Mouse (Mus musculus) left cerebral cortex, adult 2 months (tissue): ENCODE data around the gene Gsap. TPM values are rescaled to one million over a fixed set of nuclear protein-coding genes. Genes with fewer than 3 reads are reported as not detected.

Experiments
- DNase-seq, 2 experiments: peaks; one replicate each; pipeline ENCODE4 v3.0.0; 2021 to 2022; ENCODE audit warnings: low spot score in 2 of 2, mixed read lengths in 1 of 2; ENCODE audit errors: extremely low spot score in 1 of 2
- H3K27ac ChIP-seq: fragments of 200-600 bp; 2 replicates; pipeline ENCODE4 v1.8.1; 2022
- H3K4me3 ChIP-seq: fragments of 200-600 bp; 2 replicates; pipeline ENCODE4 v1.8.1; 2022
- CTCF ChIP-seq: fragments of 200-600 bp; IDR thresholded peaks from 2 replicates; pipeline ENCODE4 v1.8.1; 2022; ENCODE audit warnings: antibody characterized with exemption, mild to moderate bottlenecking, moderate library complexity
- intact Hi-C: fragments of 180-260 bp; cut with DNase I; formaldehyde crosslinking; loops from one replicate; pipeline ENCODE4 v1.15.1; 2025
- total RNA-seq, 2 experiments: library from RNA; stranded (reverse); gene quantifications; 2 replicates each; pipeline ENCODE4 v1.2.3; 2021

Gsap gene
- total RNA-seq, 2 experiments from 2014 or later, result 4.6 to 6.4 TPM

DNA sequence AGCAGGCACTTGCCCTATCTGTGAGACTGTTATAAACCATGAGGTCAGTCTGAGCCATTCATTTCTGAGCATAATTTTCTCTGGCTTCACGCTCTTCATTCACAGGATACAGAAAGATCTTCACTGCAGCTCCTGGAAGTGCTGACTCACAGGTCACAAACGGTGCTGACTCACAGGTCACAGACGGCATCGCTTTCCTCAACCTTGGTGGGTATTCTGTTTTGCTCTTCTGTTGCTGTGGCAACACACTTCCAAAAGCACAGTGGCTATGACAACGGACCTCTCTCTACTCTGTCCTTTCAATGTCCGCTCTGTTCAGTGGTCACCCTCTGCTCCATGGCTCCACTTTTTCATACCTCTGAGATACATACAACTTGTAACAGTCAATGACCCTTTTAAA lies 60.7 kb downstream of the Gsap start:
- Histone ChIP-seq H3K27ac (no peak overlapping the region), H3K4me3 (no peak overlapping the region)
- no peak for DNase-seq
- TF ChIP-seq CTCF, result no peak
- intact Hi-C loops, result loop anchor here (5.0 kb wide), 1 partner anchor 194 kb away; no protein-coding TSS in a partner anchor

DNA sequence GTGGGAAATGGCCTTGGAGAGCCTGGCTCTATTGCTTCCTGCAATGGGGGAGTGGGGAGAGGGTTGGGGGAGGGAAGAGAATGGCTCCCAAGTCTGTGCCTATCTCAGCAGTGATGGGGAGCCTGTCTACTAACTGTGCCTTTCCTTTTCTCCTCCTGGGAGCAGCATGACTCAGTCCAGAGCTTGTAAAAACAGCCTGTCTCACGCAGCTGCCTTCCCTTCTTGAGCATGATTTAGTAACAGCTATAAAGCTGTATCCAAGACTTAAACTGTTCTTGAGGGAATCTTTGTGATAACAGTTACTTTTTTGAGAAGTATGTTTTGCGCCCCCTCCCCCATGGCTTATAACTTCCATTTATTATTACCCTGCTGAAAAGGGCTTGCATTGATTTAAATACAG lies 61.9 kb downstream of the Gsap start:
- peak in 1 of 2 experiments; percentile 20 for DNase-seq
- Histone ChIP-seq H3K4me3 (no peak overlapping the region), H3K27ac (no peak overlapping the region; the same call in 1 of the 2 replicates)
- intact Hi-C loops, result loop anchor here (5.0 kb wide), 1 partner anchor 196 kb away; no protein-coding TSS in a partner anchor
- TF ChIP-seq CTCF, result no peak

DNA sequence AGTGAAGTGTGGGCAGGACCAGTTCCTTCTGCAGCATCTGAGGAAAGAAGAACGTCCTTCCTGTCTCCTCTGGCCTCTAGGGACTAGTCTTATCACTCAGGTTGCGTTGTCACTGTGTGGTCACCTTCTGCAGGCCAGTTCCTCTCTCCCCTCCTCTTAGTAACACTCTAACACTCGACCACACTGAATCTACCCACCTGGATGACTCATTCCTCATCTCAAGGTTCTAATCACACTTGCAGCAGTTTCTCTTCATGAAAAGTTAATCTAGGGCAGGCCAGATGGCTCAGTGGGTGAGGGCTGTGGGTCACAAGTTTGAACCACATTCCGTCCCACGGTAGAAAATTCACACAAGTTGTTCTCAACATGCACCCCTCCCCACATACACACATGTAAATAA lies 62.8 kb downstream of the Gsap start:
- intact Hi-C loops, result loop anchor here (5.0 kb wide), 1 partner anchor 197 kb away; no protein-coding TSS in a partner anchor
- Histone ChIP-seq H3K4me3 (no peak overlapping the region), H3K27ac (no peak overlapping the region)
- TF ChIP-seq CTCF, result no peak
- no peak for DNase-seq

DNA sequence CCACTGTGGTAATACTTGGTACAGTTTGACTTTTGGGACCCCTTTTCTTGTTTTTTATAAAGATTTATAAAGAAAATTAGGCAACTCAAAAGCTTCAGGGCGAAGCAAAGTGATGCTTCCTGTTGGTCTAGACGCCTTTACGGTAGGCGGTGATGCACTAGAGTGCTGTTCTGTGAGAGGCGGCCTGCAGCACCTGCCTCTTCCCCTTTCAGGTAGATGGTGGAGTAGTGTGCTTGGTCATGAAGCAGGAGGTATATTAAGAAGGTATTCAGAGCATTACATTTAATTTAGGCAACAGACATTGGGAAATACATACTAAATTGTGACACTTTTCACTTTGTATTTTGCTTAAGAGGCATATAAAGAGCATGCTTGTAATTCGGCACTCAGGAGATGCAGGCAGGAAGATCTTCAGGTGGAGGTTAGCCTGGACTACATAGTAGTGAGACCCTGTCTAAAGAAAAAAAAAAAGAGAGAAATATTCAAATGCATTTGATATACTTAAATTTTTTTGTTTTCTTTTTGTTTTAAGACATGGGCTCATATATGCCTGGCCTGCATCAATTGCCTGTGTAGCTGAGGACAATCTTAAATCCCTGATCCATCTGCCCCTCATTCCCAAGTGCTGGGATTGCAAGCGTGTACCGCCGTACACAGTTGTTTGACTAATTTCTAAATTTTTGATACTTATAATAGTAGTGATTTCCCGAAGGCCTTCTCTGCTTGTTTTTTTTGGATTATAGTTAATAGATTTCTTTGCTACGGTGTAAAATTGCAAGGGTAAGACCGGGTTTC lies 68.9 kb downstream of the Gsap start:
- Histone ChIP-seq H3K4me3 (no peak overlapping the region), H3K27ac (no peak overlapping the region)
- no peak for DNase-seq
- TF ChIP-seq CTCF, result no peak
- intact Hi-C loops, result no loop called here

DNA sequence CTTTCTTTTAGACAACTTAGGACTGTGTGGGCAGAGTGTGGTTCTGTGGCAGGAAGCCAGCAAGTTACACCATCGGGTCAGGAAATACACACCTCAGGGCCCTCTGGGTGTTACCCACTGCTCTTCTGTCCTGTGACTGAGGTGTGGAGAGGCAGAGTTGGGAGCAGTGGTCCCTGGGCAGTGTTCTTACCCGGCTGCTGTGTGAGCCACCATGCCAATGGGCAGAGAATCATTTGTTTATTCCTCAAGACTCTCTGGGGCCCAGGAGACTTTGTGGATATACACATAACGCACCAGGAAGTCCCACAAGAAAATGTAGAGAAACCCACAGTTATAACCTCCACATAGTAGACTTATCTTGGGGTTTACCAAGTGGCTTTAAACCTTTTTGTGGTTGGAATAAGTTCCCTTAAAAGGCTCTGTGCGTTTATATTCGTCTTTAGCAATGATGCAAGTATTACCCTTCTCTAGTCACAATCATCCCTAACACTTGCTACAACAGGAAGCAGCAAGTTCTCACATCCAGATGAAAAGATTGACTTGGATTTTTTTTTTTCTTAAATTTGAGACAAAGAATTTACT lies 69.6 kb downstream of the Gsap start:
- TF ChIP-seq CTCF, result no peak

DNA sequence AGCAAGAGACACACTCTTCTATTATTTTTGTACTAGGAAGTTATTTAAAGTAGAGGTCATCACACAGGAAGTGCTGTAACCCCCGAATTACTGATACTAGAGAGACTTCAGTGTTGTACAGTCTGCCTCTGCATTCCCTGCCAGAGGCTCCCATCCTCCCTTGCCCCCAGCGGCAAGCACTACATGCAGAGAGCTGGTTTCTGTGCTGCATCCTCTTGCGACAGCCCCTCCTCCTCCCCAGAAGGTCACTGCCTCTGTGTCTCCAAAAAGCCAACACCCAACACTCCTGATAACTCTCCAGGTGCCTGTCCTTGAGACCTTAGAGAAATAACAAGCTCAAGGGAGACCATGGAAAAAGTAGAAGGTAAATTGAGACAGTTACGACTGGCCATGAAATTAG lies 71.1 kb downstream of the Gsap start:
- intact Hi-C loops, result no loop called here
- no peak for TF ChIP-seq CTCF
- no peak for DNase-seq

More for the DNA sequence above, 69.6 kb downstream of the Gsap start:
- no peak for DNase-seq
- Histone ChIP-seq H3K27ac (no peak overlapping the region), H3K4me3 (no peak overlapping the region)
- intact Hi-C loops, result no loop called here

DNA sequence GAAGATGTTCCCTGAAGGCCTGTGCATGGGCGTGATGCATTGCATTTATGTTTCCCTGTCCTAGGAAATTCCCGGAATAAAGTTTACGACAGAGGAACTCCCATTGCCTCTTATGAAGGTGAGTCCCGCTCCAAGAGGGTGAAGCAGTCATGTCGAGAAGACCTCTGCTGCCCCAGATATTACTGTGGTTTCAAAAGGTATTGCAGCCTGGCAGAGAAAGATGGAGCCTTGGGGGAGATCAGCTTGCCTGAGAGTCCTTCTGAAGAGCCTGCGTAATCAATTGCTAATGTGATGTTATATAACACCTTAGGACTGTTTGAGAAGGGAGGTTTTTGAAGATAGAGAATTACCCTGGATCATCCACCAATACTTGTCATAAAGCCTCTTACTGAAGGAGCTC lies 71.8 kb downstream of the Gsap start:
- TF ChIP-seq CTCF, result peak; percentile 37
- no peak for DNase-seq
- intact Hi-C loops, result no loop called here
- no peak overlapping the region for H3K4me3 ChIP-seq
- no peak overlapping the region for H3K27ac ChIP-seq

More for the DNA sequence above, 71.1 kb downstream of the Gsap start:
- no peak overlapping the region for H3K4me3 ChIP-seq
- no peak overlapping the region for H3K27ac ChIP-seq

DNA sequence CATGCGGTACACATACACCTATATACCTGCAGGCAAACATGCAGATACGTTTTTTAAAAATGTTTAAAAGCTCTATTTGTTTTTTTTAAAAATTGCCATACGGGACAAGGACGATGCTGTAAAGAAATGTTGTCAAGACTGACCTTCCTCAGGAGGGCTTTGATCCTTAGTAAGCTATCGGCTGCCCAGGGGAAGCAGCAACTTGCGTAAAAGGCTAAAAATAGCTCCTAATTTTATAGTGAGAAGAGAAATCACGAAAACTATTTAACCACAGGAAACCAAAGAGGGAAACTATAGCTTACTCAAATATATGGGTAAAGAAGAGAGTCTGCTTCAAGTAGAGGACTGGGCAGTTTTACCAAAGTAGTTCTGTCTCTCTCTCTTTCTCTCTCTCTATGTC lies 74.7 kb downstream of the Gsap start:
- DNase-seq, result no peak
- Histone ChIP-seq H3K27ac (no peak overlapping the region), H3K4me3 (no peak overlapping the region)
- intact Hi-C loops, result loop anchor here (5.0 to 10.0 kb wide), 2 partner anchors 203 to 474 kb away; partner anchors contain the start of genes Pmpcb and Ptpn12
- no peak for TF ChIP-seq CTCF

DNA sequence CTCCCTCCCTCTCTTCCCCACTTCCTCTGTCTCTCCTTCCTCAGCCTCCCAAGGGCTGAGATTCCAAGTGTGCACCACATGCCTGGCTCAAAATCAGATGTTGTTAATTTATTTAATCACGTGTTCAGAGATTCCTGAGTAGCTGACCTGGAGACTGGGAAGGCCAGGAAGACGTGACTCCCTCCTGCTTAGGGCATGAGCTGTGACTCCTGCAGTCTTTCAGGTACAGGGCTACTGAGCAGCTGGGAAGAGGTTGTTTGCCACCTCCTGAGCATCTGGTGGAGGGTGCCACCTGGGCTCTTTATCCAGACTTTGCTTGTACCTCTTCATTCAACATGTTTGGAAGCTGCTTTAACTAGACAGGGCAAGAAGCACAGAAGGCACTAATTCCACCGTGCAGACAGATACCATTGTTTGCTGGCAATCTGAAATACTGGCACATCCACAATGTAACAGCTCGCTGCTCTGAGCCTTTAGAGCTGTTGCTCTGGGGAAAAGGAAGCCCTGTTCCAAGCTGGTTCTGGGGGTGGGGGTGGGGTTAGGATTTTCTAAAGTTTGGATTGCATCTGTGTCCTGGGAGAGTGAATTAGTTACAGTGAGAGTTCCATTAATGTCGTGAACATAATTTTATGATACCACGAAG lies 75.3 kb downstream of the Gsap start:
- no peak overlapping the region for H3K4me3 ChIP-seq
- intact Hi-C loops, result loop anchor here (5.0 to 10.0 kb wide), 2 partner anchors 204 to 473 kb away; partner anchors contain the start of genes Pmpcb and Ptpn12
- TF ChIP-seq CTCF, result no peak
- DNase-seq, result no peak
- no peak overlapping the region for H3K27ac ChIP-seq

DNA sequence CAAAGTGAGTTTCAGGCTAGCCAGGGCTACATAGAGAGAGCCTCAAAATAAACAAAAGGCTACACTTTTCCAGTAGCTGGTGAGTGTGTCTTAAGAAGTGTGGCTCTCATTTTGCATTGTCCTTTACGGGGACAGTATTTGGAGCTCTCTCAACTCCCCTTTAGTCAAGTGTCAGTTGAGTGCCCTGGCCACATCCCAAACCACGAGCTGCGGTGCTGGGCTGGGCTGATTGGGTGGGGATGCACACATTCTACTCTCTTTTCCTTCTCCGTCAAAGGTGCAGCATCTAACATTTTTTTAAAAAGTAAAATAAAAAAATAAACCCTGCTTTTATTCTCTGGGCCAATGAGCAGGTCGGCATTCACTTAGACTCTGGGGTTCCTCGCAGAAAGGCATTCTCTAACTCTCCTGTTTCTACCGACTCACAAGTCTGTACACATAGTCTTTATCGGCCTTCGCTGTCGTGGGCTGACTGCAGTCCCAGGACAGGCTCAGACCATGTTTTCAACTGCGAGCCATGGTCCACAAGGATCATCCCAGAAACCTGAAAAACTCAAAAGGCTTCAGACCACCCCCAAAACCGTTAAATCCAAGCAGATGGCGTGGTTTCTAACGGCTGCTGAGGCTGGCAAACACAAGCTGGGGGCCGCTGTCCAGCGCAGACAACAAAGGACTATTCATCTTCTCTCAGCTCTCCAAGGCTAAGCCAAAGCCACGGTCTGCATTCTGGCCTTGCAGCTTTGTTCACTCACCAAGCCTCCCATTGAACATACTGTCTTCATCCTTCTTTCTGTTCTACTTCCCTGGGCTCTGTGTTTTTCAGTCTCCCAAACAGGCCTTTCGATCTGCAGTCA lies 77.4 kb downstream of the Gsap start:
- intact Hi-C loops, result loop anchor here (2.0 to 10.0 kb wide), 4 partner anchors 161 to 471 kb away; partner anchors contain the start of genes Ccdc146, Fam185a, Pmpcb and Ptpn12
- H3K27ac ChIP-seq, result no peak overlapping the region
- H3K4me3 ChIP-seq, result no peak overlapping the region
- TF ChIP-seq CTCF, result no peak
- DNase-seq, result no peak
